Mouse (Mus musculus) cerebellum, adult 9-10 months (tissue): ENCODE results near the gene Vps52.
"Not testable (repeated sequence)": the region's sequence is repeated elsewhere in the genome, so short reads cannot be mapped to it uniquely, and the experiment has no call there.

ENCODE experiments used
- DNase-seq: peaks from one replicate; pipeline ENCODE4 v3.0.0; 2022

The Vps52 gene

GRCm38 (mm10) chr17:33968489-33968888 lies 12.9 kb downstream of the Vps52 start:
- peak; percentile 82 for DNase-seq

DNA sequence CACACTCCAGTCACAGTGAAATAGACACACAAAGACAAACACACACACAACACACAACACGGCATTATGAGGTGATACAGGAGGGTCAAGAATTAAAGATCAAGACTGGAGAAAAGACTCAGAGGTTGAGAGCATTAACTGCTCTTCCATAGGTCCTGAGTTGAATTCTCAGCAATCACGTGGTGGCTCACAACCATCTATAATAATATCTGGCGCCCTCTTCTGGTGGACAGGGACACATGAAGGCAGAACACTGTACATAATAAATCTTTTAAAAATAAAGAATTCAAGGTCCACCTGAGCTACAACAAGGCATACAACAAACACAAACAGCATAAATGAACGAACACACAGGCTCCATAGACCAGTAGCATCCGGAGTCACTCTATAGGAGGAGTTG lies 13.3 kb downstream of the Vps52 start:
- no peak for DNase-seq

- DNase-seq = no peak
Measured at GRCm38 (mm10) chr17:33969394-33969793, 13.8 kb downstream of the Vps52 start.

DNA sequence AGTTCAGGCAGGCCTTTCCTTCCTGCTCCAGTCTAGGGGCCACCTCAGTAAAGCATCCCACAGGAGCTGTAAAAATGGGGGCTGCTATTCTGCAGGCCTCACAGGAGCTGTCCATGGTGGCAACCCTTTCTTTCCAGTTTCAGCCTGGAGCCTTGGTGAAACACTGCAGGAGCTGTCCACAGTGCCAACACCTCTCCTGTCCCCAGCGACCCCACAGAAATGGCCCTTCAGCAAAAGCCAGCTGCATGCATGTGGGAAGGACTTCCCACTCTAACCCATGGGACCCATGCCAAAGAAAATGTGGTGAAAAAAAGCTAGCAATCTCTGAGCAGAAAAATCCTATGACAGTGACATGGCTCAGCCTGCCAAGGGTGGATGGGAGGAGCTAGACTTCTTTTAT lies 17.1 kb downstream of the Vps52 start:
- no peak for DNase-seq

GRCm38 (mm10) chr17:33973572-33973971 lies 18.0 kb downstream of the Vps52 start:
- DNase-seq = no peak

- peak; percentile 36 for DNase-seq
Measured at GRCm38 (mm10) chr17:33977861-33978557, 22.4 kb downstream of the Vps52 start.

DNA sequence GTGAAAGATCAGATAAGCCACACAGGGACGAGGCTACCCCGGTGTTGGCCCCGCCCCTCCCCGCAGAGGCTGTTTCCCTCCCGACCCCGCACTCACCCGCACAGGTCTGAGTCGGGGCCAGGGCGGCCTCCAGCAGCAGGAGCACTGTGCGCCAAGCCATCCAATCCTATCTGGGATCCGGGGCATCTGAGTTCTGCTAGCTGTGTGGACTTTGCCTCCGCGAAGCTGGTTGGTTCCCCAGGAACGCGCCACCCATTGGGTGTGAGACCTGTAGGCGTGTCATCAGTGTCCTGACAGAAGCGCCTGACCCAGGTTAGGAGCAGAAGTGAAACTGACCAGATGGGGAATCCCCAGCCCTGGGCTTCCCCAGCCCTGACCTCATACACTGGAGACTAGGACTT lies 23.0 kb downstream of the Vps52 start:
- DNase-seq = peak; percentile 88

DNA sequence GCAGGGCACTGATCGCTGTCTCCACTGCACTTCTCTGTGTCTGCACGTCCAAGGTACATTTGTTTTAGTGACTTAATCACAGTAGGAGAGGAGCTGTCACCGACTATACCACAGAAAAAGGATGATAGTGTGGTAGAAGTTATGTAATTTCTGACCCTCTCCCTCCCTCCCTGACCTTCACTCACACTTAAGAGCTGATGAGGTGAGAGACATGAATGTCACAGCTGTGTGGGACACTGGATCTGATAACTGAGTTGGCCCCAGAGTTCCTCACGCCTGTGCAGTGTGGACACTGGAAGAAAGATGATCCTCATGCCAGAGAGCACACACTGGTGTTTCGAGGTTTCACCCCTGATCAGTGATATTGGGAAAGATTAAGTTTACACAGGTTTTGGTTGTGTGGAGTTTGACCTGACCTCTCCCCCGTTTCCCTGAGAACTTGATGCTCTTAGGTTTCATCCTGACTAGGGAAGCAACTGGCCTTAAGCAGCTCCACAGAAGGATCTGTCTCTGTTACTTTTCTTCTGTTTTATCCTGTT lies 24.0 kb downstream of the Vps52 start:
- DNase-seq = no peak

DNA sequence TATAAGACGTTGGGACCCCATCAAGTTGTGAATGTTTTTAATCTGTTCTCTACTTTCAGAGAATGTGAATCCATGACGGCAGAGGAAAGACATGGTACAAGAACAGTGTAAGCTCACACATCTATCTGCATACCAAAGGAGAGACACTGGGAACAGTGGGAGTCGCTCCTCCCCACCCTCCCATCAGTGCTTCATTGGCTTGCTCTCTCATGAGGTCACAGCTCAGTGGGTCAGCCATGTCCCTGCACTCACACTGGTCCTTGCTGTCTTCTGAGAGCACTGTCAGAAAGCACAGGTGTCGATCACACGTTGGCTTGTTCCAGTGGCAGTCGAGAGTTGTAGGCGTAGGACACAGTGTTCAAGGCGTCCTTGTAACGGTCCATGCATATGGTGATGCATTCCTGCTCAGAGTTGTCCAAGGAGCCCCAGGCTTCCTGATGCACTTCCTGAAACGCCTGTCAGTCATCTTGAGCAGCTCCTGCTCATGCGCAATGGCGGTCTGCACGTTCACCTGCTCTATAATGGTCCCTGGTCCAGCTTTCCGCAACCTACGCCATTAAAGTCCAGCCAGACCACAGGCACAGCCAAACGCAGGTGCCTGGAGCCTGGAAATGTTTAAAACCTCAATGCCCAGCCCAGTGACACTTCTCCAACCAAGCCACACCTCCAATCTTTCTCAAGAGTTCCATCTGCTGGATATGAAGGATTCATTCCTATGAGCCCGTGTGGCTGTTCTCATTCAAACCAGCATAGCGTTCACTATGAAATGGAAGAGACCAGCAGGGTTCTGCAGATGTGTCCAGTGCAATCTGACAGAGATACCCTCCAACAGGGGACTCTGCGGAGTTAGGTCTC lies 24.8 kb downstream of the Vps52 start:
- no peak for DNase-seq

- peak; percentile 95 for DNase-seq
Measured at GRCm38 (mm10) chr17:33981192-33981909, 25.7 kb downstream of the Vps52 start.

- DNase-seq = peak; percentile 81
Measured at GRCm38 (mm10) chr17:33982136-33982535, 26.5 kb downstream of the Vps52 start.

DNA sequence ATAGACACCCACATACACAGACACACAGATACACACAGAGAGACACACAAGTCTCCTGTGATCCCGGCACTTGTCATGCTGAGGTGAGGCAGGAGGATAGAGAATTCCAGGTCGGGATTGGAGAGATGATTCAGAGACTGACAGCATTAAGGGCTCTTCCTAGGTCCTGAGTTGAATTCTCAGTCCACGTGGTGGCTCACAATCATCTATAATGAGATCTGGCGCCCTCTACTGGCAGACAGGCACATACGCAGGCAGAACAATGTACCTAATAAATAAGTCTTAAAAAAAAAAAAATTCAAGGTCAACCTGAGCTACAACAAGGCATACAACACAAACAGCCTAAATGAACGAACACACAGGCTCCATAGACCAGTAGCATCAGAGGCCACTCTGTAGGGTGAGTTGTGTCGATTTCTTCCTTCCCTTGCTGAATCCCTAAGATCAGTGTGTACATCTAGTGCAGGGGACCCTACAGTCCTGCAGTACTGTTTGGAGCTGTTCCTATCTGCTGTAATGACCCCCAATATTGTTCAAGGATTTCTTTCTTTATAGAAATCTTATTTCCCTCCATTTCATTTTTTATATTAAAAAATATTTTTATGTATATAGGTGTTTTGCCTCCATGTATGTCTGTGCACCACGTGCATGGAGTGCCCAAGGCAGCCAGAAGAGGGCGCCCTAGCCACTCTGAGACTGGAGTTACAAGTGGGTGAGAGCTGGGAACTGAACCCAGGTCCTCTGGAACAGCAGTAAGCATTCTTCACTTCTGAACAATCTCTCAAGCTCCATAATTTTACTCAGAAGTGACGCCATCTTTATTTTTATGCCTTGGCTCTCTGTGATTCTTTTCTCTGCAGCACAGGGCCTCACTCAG lies 36.4 kb downstream of the Vps52 start:
- peak; percentile 67 for DNase-seq

DNA sequence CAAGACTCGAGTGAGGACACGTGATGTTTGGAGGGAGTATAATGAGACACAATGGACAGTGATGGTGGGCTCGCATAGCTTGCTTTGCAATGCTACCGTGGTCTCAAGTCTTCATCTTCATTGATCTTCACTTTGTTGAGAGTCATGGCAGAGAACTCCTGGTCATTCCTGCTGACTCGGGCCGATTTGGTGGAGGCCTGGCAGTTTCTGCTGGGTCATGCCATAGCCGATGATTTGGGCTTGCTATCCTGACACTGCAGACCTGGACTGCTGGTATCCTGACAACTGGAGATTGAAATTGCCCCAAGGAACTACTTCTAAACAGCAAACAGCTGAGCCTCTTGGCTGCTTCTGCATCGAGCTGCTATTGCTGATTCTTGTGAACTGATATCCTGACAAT lies 39.3 kb downstream of the Vps52 start:
- no peak for DNase-seq

DNA sequence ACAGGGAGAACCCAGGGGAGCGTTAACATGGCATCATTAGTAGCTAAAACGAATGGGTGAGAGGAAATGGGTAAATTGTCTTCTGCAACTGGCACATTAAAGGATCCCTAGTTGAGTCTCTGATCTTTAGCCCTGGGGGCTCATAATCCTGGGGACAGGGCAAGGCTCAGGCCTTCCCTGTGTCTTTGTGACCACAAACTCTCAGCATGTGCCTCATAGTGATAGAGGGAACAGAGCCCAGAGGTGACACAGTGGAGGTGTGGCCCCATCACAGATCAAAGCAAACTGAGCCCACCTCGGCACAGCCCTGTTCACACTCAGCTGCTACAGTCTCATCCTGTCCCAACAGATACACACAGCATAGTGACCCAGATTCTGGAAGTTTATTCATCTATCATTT lies 40.0 kb downstream of the Vps52 start:
- DNase-seq = no peak

DNA sequence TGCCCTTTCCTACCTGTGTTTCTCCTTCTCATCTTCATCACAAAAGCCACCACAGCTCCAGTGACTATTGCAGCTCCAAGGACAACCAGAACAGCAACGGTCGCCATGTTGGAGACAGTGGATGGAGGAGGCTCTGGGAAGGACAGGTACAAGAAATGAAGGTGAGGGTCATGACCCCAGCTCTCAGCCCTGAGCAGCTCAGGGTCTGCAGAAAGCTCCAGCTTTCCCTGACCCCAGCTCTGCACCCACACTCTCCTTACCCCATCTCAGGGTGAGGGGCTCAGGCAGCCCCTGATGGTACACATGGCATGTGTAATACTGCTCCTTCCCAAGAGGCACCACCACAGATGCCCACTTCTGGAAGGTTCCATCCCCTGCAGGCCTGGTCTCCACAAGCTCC lies 41.4 kb downstream of the Vps52 start:
- not testable (repeated sequence) for DNase-seq

- not testable (repeated sequence) for DNase-seq
Measured at GRCm38 (mm10) chr17:33998697-33999096, 43.1 kb downstream of the Vps52 start.

DNA sequence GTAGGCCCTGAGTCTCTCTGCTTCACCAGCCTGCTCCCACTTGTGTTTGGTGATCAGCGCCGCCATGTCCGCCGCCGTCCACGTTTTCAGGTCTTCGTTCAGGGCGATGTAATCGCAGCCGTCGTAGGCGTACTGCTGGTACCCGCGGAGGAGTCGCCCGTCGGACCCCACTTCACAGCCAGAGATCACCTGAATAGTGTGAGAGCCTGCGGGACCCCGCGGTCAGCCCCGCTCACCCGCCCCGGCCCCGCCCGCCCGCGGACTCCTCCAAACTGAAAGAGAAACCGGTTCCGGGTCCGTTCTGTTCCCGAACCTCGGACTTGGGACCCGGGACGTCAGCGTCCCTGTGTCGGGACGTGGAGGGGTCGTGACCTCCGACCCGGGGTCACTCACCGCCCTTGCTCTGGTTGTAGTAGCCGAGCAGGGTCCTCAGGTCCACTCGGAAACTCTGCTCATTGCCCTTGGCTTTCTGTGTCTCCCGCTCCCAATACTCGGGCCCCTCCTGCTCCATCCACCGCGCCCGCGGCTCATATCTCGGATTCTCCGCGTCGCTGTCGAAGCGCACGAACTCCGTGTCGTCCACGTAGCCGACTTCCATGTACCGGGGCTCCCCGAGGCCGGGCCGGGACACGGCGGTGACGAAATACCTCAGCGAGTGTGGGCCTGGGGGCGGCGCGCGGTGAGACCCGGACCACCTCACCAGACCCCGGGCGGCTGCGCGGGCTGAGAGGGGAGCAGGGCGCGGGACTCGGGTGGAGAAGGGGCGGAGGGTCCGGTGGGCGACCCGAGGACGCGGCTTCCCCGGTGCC lies 43.9 kb downstream of the Vps52 start:
- no peak for DNase-seq

GRCm38 (mm10) chr17:34000150-34000537 lies 44.5 kb downstream of the Vps52 start, which contains the start of gene H2-K1:
H2-K1 (minus strand) TSS chr17:34000347.
- peak; percentile 69 for DNase-seq

- not testable (repeated sequence) for DNase-seq
Measured at GRCm38 (mm10) chr17:34000796-34001195, 45.2 kb downstream of the Vps52 start.

- DNase-seq = no peak
Measured at GRCm38 (mm10) chr17:34003426-34003825, 47.8 kb downstream of the Vps52 start.

GRCm38 (mm10) chr17:34006570-34006969 lies 51.0 kb downstream of the Vps52 start:
- DNase-seq = no peak
